Mouse (Mus musculus): ENCODE measurements around the gene Gimap8.
"Not testable (repeated sequence)": the region's sequence is repeated elsewhere in the genome, so short reads cannot be mapped to it uniquely, and the experiment has no call there.

Gene Gimap8

DNA sequence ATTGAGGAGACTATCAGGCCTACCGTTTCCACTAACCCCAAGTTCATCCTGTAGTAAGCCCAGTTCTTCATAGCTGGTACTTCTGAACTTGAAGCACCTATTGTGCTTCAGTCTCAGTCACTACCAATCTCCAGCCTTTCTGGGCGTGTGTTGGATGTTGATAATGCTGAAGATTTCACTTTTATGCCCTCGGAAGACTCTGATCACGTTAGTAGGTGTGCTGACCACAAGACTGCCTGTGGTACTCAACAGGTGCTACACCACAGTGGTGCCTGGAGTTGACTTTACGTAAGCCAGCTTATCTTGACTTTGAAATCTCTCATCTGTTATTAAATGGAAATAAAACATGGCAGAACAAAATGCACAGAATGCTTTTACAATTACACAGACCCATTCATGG is 33.4 kb downstream of the Gimap8 start:
- no peak for DNase-seq (ENCODE audit: low spot score)

DNA sequence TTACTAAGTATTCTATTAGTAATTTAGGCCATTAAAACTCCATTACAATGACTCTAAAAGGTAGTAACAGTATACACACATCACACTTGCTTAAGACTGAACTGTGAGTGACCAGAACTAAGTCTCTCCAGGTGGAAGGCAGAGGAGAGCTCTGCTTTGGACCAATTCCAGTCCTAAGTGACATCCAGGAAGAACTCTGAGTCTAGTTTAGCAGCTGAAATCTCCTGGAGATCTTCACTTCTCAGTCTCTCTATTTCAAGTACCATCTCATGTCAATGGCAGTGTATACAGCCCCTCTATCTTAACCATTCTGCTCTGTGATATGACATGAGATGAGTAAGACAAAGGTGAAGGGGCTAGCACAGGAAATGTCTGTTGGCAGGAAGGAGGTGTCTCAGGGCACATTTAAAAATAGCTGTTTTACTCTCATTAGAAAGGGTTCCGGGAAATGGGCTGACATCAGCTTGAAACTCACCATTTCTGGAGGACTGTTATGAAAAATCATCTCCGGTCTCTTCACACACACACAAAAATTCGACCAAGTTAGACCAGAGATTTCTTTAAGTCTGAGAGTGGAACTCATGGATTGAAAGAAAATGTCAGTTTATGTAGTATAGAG is 34.5 kb downstream of the Gimap8 start:
- no peak for DNase-seq (ENCODE audit: low spot score)

DNA sequence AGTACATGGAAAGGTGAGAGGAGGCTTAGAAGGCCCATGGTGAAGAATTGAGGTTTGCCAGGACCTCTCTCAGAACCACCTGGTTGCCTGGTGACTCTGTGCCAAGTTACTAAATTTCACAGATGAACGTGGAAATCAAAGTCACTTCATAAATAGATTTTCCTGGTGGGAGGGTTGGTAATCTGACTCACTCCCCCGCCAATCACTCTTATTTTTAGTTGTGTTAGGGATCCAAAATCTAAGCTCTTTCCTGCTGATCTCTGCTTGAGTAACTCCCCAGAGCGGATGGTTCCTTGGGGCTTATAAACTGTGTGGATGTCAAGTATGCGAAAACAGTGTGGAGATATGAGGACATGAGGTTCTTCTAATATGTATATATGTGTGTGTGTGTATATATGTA is 35.2 kb downstream of the Gimap8 start:
- DNase-seq (ENCODE audit: low spot score): no peak

DNA sequence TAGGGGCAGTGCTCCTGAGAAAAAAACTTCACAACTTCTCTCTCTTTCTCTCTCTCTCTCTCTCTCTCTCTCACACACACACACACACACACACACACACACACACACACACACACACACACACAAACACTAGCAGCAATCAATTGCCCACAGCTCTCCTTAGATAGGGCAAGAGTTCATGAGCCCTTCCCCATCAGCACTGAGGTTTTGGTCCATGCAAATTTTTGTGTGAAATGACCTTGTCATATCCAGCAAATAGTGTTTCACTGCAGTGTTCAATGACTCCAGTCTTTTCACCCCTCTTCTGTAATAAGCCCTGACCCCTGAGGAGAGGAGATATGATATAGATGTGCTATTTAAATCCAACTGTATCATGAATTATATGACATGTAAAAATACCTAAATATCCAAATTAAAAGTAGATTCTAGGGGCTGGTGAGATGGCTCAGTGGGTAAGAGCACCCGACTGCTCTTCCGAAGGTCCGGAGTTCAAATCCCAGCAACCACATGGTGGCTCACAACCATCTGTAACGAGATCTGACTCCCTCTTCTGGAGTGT is 36.3 kb downstream of the Gimap8 start:
- DNase-seq (ENCODE audit: low spot score): not testable (repeated sequence)

DNA sequence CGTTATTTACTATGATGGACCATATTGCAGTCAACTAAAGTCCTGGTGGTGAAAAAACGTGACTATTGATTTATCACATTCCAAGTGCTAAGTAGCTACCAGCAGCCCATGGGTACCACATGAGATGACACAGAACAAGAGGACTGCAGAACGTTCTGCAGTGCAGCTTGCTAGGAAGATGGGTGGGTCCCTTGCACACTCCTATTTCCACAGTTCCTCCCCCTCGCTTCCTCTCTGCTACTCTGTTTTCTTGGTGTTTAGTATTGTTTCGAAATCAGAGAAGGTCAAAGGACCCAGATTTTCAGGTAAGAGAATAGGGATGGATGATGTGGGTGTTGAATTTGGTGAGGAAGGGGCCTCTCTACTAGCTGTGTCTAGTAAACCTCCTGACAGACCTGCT is 37.3 kb downstream of the Gimap8 start, which contains the start of gene Gimap4:
Gimap4 (plus strand) TSS at position 231 of the 400 bp plus-strand sequence.
- no peak for DNase-seq (ENCODE audit: low spot score)

DNA sequence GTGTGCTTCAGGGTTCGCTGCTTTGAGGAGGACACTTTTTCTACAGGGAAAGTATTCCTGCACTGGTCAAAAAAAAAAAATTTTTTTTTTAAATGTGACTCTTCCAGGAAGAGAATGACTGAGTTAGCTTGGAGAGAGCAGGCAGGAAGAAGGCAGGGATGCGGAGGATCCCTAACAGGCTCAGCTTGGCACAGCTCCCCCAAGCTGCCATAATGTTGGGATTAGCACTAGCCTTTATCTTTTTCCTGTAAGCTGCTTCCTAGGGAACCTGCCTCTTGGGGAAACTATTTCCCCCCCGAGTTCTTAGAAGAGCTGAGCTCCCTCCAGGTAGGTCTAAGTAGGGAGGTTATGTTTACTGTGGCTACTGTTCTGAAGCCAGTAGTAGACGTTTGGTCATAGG is 37.8 kb downstream of the Gimap8 start:
- DNase-seq (ENCODE audit: low spot score): no peak

DNA sequence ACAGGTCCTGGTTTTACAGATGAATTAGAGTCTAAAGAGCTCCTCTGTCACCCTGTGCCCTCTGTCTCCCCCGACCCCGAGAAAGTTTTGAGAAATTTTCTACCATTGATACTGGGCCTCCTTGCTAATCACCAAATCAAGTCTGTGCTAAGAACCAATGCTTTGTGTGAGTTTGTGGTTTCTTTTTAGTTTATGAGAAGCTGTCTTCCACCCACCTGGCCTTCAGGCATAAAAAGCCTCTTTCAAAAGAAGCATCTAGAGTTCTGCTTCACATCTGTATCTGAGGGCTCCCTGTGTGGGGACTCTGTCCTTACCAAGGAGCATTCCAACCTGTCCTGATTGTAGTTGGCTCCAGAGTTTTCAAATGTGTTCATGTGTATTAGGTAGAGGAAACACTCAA is 38.2 kb downstream of the Gimap8 start:
- no peak for DNase-seq (ENCODE audit: low spot score)

DNA sequence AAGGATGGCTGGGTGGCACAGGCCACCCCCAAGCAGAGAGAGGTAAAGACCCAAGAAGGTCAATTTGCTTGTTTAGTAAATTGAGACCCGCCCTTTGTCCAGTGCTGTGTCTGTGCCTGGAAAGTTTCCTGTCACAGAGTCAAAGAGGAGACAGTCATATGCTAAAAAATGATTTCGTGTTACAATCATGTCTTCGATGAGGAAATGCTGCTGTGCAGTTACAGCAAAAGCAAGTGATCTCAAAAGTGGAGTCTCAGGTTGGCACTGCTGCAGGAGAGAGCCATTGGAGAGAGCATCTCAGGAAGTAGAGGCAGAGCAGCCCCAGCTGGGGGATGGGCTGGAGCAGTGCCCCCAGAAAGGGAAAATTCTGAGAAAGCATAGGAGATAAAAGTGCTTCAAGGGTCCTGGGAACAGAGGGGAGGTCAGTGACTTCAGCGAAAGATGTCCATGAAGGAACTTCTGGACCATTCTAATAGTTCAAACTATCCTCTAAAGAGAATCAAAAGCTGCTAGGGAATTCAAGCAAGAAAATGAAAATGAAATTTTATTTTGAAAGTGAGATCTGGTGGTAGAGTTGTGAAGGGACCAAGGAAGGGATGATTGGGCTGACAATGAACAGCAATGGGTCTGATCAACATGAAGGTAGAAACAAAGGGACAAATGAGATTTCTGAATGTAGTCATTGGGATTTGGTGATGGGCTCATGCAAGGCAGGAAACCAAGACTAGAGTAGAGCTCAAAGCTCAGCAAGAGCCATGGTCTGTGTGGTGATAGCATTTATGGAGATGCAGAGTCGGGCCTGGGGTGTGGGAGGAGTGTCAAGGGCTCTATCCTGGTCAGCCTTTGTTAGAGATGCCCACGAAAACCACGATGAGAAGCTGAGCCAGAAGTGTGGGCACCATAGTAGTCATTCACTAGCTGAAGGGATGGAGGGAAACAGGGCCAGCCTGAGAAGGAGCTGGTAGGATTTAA is 38.9 kb downstream of the Gimap8 start:
- no peak for DNase-seq (ENCODE audit: low spot score)

DNA sequence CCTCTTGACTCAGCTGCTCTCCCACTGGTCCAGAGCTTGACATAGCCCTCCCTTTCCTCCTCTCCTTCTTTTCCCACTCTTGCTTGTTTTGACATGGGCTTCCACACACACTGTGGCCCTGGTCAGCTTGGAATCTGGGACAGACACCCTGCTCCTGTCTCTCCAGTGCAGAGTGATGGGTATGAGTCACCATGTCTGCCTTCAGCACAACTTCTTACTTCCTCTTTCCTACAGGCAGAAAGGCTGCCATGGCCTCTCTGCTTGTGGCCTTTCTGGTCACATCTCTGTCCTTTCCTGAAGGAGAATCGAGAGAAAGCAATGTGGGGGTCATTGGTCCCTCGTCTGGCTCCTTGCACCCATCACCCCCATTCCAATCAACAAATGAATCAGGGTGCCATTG is 40.0 kb downstream of the Gimap8 start:
- no peak for DNase-seq (ENCODE audit: low spot score)

DNA sequence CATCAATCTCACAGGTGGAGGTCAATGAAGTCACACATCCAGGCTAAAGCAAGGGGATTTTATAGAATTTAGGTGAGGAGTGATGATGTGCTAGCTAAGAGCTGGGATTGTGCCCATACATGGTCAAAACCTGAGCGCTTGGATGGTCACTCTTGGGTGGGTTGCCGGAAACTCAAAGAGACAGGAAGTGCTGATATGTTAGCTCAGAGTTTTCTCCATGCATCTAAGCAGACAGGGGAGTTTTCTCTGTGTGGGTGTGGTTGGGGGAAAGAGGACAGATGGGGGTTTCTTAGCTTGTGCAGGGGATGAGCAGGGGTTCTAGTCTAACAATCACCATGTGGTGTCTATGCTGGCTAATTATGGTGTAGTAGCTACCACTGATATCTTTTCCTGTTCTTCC is 42.3 kb downstream of the Gimap8 start:
- DNase-seq (ENCODE audit: low spot score): no peak

DNA sequence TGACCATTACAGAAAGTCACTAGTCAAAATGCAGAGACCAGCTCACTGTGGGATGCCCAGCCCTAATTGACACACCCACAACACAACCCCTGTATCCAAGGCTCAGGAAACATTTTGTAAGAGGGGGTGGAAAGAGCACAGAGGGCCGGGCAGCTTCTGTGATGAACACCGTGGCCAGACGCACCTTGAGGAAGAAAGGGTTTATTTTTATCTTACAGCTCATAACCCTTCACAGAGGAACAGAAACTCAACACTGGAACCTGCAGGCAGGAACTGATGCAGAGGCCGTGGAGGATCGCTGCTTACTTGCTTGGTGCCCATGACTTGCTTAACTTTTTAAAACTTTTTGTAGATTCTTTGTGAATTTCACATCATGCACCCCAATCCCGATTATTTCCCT is 45.9 kb downstream of the Gimap8 start:
- DNase-seq (ENCODE audit: low spot score): no peak

DNA sequence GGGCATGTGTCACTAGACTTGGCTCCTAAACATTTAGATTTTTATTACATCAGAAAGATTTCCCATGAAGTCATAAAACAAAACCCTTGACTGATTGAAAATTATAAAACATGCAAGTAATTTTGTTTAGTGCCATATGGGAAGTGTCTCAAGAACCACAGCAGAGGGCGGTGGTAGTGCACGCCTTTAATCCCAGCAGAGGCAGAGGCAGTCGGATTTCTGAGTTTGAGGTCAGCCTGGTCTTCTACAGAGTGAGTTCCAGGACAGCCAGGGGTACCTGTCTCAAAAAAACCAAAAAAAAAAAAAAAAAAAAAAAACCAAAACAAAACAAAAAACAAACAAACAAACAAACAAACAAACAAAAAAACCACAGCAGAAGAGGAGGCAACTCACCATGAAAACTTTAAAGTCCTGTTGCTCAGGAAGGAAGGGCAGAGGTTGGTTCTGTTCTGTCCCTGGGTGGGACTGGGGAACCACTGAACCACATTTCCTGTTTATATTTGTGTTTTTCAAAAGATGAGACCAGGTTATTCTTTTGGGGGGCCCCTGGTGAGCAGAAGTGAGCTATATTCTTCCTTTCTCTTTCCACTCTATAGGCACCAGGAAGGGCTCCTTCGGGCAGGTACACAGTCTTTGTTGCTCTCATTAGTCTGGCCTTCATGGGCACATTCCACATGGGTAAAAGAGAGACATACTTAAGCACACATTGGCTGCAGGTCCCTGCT is 50.0 kb downstream of the Gimap8 start:
- DNase-seq (ENCODE audit: low spot score): no peak

DNA sequence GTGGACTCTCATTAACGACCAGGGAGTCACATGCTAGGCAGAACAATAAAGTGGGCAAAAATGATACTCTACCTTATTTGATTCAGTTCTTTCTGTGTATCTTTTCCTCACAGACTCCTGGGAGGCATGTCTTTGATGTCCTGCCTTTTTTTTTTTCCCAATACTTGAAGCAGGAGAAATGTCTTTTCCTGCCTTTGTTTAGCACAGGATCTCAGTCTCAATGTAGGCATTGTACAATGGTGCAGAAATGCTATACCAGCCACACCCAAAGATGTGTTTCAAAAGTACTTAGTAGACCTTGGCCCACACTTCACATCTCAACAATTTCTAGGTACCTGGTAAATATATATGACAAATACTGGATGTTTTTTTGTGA is 50.5 kb downstream of the Gimap8 start:
- DNase-seq (ENCODE audit: low spot score): no peak

DNA sequence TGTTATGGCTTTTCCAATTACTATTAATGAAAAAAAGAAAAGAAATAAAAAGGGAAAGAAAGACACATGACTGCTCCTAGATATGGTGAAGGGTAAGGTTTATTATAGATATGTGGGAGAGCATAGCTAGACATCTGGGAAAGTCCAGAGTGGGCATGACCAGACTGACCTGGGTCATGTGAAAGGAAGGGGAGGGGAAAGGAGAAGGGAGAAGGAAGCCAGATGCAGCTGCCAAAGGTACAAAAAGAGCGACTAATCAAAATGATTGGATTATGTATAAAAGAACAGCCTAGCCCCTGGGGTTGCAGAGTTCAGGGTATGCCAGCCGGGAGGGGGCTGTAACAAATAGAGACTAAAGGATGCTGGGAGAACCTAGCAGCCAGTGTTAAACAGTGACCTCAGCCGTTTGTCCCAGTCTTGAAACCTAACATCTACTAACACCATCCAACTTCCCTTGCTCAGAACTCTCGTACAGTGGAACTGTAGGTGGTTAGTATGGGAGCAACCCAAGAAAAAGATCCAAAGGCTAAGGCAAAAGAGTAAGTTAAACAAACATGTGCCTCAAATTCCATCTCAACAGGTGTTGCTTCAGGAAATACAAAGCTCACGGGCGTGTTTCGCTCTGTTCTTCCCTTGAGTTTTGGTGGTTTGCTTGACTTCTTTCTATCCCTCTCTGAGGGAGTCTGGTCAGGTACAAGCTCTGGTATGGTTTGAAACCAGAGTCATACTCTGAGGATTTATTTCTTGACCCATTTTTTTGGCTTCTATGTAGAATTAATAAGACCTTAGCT is 51.2 kb downstream of the Gimap8 start:
- no peak for DNase-seq (ENCODE audit: low spot score)

DNA sequence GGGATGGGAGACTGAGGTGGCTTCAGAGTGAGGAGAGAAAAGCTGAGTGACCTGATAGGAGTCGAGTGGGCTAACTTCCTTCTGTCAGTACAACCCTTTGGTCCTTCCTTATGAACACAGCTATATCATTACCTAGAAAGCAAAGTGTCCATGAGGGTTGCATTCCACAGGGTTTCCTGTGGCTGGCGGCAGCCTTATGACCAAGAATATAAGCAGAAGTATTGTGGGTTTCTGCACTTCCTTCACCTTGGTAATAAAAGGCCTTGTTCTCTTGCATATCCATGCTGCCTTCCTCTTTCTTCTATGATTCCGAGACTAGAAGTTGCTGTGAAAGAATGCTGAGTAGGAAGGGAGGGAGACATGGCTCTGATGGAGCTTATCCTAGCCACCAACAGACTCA is 51.9 kb downstream of the Gimap8 start:
- DNase-seq (ENCODE audit: low spot score): no peak

DNA sequence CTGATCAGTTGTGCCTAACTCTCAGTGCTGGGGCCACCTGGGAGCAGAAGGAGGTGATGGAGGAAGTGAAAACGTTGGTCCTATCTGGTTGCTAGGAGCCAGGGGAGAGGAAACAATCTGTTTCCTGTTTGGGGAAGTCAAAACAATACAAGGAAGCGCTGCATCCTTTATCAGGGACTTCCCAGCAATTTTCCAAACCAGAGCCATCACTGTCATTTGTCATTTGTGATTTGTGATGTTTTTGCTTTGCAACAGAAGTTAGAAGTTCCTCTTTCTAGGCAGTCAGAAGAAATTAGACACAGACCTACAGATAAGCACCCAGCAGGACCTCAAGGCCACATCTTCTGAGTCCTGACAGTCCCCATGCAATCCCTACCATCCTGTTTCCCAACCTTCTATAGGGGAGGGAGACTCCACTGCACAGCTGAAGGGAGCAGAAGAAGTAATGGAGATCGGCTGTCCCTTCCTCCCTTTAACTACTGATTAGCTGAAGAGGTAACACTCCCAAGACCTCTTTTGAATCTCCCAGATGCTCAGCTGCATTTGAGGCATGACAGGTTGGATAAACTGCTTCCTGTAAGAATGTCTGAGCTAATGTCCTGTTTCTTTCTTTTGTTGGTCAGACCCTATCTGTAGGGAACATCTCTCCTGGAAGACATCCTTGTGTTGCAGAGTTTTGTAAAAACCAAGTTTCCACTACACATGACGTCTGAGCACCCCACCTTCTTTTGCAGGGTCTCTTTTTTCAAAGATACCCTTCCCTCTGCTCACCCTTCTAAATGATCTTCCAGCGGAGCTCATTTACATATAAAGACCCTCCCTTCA is 53.4 kb downstream of the Gimap8 start:
- DNase-seq (ENCODE audit: low spot score): no peak

DNA sequence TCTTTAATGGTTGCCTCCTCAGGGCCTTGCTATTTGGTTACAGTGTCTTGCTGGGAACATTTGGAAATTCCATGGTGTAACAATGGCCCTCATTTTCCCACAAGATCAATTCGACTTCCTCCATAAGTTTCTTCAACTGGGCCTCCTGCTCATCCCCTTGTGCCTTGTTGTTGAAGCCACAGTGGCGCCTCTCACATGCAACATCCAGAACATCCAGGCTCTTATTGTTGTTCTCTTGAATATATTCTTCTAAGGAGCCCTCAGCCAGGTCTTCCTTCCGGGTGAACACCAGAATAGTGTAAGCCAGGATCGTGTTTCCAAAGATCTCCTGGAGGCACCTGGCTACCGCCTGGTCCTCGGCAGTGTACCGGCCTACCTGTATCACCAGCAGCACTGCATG is 55.1 kb downstream of the Gimap8 start:
- no peak for DNase-seq (ENCODE audit: low spot score)

DNA sequence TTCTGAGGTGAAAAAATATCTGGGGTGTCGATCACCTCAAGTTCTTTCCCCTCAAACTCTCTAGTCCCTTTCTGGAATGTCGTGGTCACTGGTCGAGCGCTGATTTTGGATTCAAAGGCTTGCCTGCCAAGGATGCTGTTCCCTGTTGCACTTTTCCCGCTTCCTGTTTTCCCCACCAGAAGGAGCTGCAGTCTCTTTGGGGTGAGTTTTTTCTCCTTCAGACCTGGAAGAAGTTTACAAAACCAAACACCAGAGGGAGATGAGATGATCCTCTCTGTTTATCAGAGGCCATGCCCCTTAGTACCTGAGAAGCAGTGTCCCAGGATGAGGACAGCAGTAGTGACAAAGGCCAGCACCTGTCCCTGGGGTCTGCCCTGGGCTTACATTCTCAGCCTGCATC is 55.6 kb downstream of the Gimap8 start:
- DNase-seq (ENCODE audit: low spot score): no peak

DNA sequence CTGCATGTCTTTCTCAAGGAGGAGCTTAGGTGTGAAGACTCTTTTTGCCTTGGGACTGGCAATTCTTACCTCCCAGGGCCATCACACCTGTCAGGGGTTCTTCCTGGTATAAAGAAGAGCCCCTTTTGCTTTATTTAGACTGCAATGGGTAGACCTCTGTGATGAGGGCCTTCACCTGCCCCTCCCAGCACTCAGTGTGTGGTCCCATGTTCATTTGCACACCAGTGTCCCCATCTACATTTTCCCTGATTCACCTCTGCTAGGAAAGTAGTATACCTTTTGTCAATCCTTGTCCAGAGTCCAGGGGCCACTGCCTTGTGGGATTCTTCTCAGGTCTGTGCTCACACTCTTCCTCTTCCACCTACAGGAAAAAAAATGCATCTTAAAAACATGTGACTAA is 57.1 kb downstream of the Gimap8 start:
- DNase-seq (ENCODE audit: low spot score): no peak

DNA sequence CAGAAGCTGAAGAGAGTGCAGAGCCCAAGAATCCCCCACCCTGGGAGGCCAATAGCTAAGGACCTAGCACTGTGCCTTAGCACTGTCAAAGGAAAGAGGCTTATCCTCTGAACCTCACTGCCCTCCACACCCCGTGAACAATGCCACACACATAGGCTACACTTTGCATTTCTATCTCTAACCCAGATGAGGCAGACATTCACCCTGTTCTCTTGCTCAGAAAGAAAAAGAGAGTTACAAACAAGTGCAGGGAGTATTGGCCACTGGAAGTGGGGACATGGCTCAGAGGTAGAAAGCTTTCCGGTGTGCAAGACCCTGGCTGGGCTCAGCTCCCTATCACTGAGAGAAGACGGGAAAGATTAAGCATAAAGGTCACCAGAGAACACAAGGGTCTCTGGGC is 59.1 kb downstream of the Gimap8 start:
- DNase-seq (ENCODE audit: low spot score): no peak

Measured in ovary, postnatal 10 days (tissue).